Mouse (Mus musculus): ENCODE measurements around the gene Gm21170. TPM values are rescaled to one million over a fixed set of nuclear protein-coding genes. Genes with fewer than 3 reads are reported as not detected.

Gm21170 gene
- polyA plus RNA-seq (2012; rRNA removed), result not detected in 2 replicates

DNA sequence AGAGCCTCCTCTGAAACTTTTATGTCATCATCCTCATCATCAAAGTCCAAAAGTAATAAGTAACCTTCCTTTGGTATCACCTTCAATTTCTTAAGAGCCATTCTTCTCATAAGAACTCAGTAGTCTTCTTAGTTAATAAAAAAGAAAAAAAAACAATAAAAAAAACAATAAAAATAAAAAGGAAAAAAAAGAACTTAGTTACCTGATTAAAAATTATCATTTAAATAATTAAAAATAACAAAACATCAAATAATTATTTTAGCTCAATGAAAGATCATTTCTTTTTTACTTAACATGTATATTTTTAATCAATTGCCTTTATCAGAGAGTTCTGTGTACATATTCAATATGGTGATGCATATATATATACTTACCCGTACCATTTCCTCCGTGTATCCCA is at the start of gene Gm21170:
Gene Gm21170, minus strand, starts transcription at position 101 of the 400 bp plus-strand sequence.

Other genes with a start within 250 kb of the Gm21170 start
- not detected in 2 replicates for gene Gm21256, start 240.1 kb downstream of the Gm21170 start, polyA plus RNA-seq (2012; rRNA removed)

Measured in stomach, adult 2 months (tissue).